12 mouse cellular contexts compared by ENCODE assay signal in genomic region chr7:109507119-109507518, GRCm38 (mm10). TPM values are rescaled to one million over a fixed set of nuclear protein-coding genes. Genes with fewer than 3 reads are reported as not detected.
DNase-seq lines count a peak whose midpoint lies in the region; ATAC-seq and TF ChIP-seq lines count a peak whose summit lies in the region.
"Had no signal": no experiment of that assay in that cellular context is flagged by ENCODE, and none has a peak within 500 bp of the region (broad histone marks: within the 10 kb centered on the region; RNA-seq: fewer than 3 reads in every experiment).

No protein-coding gene starts in this region.

- no peak overlapping the region for H3K27ac ChIP-seq in lung, embryonic 15.5 days
- H3K27ac ChIP-seq in embryonic facial prominence, embryonic 11.5 days (replicated peaks; ENCODE audit: low read depth, low read length) = no peak overlapping the region
- no peak overlapping the region for H3K27ac ChIP-seq in hindbrain, postnatal 0 days
- no peak overlapping the region for H3K27ac ChIP-seq in neural tube, embryonic 14.5 days (ENCODE audit: low read depth, low read length)
- H3K27ac ChIP-seq: embryonic facial prominence, embryonic 12.5 days had no signal

- no peaks in the 10 kb centered on the region for H3K27me3 ChIP-seq in lung, embryonic 15.5 days
- H3K27me3 ChIP-seq in embryonic facial prominence, embryonic 11.5 days (ENCODE audit: control insufficient read depth, insufficient read depth, low read length) = no peaks in the 10 kb centered on the region
- no peaks in the 10 kb centered on the region for H3K27me3 ChIP-seq in hindbrain, postnatal 0 days (ENCODE audit: insufficient read depth, low read length)
- no peaks in the 10 kb centered on the region for H3K27me3 ChIP-seq in neural tube, embryonic 14.5 days (ENCODE audit: control insufficient read depth, insufficient read depth, low read length)
- H3K27me3 ChIP-seq: embryonic facial prominence, embryonic 12.5 days had no signal

- WGBS in lung, embryonic 15.5 days = 4% methylated on average over 8 of the region's 8 CpGs
- WGBS in embryonic facial prominence, embryonic 11.5 days = 5% methylated on average over 8 of the region's 8 CpGs
- WGBS in hindbrain, postnatal 0 days = 2% methylated on average over 8 of the region's 8 CpGs
- 2% methylated on average over 8 of the region's 8 CpGs for WGBS in neural tube, embryonic 14.5 days

- no peak for DNase-seq in lung, postnatal 25 days (ENCODE audit: low spot score)
- no peak for DNase-seq in embryonic facial prominence, embryonic 11.5 days (ENCODE audit: low spot score)
- peak; percentile 77 for DNase-seq in hindbrain, postnatal 0 days (ENCODE audit: low spot score)
- no peak for DNase-seq in layer of hippocampus, adult 11-12 months (ENCODE audit: low spot score)
- no peak for DNase-seq in urinary bladder, postnatal 14 days (ENCODE audit: low spot score)
- DNase-seq in thymus, postnatal 25 days = no peak
- DNase-seq: heart, adult 18-20 months; liver, postnatal 0 days had no signal

- TF ChIP-seq CTCF in hindbrain, postnatal 0 days (IDR thresholded peaks at IDR 0.05; ENCODE audit: low read depth) = no peak

- no peak overlapping the region for H3K4me3 ChIP-seq in lung, embryonic 15.5 days
- no peak overlapping the region for H3K4me3 ChIP-seq in embryonic facial prominence, embryonic 11.5 days (ENCODE audit: low read depth, low read length)
- H3K4me3 ChIP-seq in hindbrain, postnatal 0 days (ENCODE audit: low read length) = no peak overlapping the region
- H3K4me3 ChIP-seq in neural tube, embryonic 14.5 days (ENCODE audit: low read depth, low read length) = no peak overlapping the region
- H3K4me3 ChIP-seq: embryonic facial prominence, embryonic 12.5 days had no signal

- no peak overlapping the region for H3K4me2 ChIP-seq in lung, embryonic 15.5 days
- no peak overlapping the region for H3K4me2 ChIP-seq in embryonic facial prominence, embryonic 11.5 days (ENCODE audit: low read depth, low read length)
- H3K4me2 ChIP-seq in hindbrain, postnatal 0 days (ENCODE audit: low read depth, low read length) = peak overlapping the region; percentile 13; the same call in 1 of the 2 replicates
- H3K4me2 ChIP-seq in neural tube, embryonic 14.5 days (ENCODE audit: low read depth, low read length) = peak overlapping the region; percentile 6; the same call in 1 of the 2 replicates
- H3K4me2 ChIP-seq: embryonic facial prominence, embryonic 12.5 days had no signal

- H3K36me3 ChIP-seq in lung, embryonic 15.5 days = no peaks in the 10 kb centered on the region
- no peaks in the 10 kb centered on the region for H3K36me3 ChIP-seq in embryonic facial prominence, embryonic 11.5 days (replicated peaks; ENCODE audit: control insufficient read depth, insufficient read depth, low read depth, low read length)
- no peaks in the 10 kb centered on the region for H3K36me3 ChIP-seq in hindbrain, postnatal 0 days (ENCODE audit: insufficient read depth, low read length)
- no peaks in the 10 kb centered on the region for H3K36me3 ChIP-seq in neural tube, embryonic 14.5 days (ENCODE audit: control insufficient read depth, insufficient read depth, low read length)
- H3K36me3 ChIP-seq: embryonic facial prominence, embryonic 12.5 days had no signal

- ATAC-seq in lung, embryonic 15.5 days (ENCODE audit: borderline replicate concordance, extremely low read depth, low FRiP score, low TSS enrichment) = 0 out of 2 replicates have a peak, but pooled peaks have one; percentile 31
- peak; percentile 62; the same call in 1 of the 2 replicates for ATAC-seq in embryonic facial prominence, embryonic 11.5 days (replicated peaks; ENCODE audit: insufficient number of reproducible peaks, low FRiP score, low TSS enrichment, low read depth)
- peak; percentile 66; the same call in 1 of the 2 replicates for ATAC-seq in hindbrain, postnatal 0 days
- 0 out of 2 replicates have a peak, but pooled peaks have one; percentile 54 for ATAC-seq in neural tube, embryonic 14.5 days (ENCODE audit: low read depth)
- ATAC-seq: liver, postnatal 0 days had no signal

- H3K4me1 ChIP-seq in lung, embryonic 15.5 days = peaks cover 3% of the 10 kb centered on the region; the same call in 1 of the 2 replicates
- no peaks in the 10 kb centered on the region for H3K4me1 ChIP-seq in embryonic facial prominence, embryonic 11.5 days (ENCODE audit: control insufficient read depth, insufficient read depth, low read length)
- H3K4me1 ChIP-seq in hindbrain, postnatal 0 days (ENCODE audit: insufficient read depth, low read length) = peaks cover 6% of the 10 kb centered on the region; the same call in 1 of the 2 replicates
- H3K4me1 ChIP-seq in neural tube, embryonic 14.5 days (ENCODE audit: control insufficient read depth, insufficient read depth, low read length) = no peaks in the 10 kb centered on the region; the same call in 1 of the 2 replicates

- no peaks in the 10 kb centered on the region for H3K9me3 ChIP-seq in lung, embryonic 15.5 days
- no peaks in the 10 kb centered on the region for H3K9me3 ChIP-seq in embryonic facial prominence, embryonic 11.5 days (replicated peaks; ENCODE audit: control insufficient read depth, low read length)
- H3K9me3 ChIP-seq in hindbrain, postnatal 0 days (ENCODE audit: low read length) = no peaks in the 10 kb centered on the region
- no peaks in the 10 kb centered on the region for H3K9me3 ChIP-seq in neural tube, embryonic 14.5 days (ENCODE audit: control insufficient read depth, low read length)
- H3K9me3 ChIP-seq: embryonic facial prominence, embryonic 12.5 days had no signal

- no peak overlapping the region for H3K9ac ChIP-seq in lung, embryonic 15.5 days
- no peak overlapping the region for H3K9ac ChIP-seq in embryonic facial prominence, embryonic 11.5 days (replicated peaks; ENCODE audit: low read length)
- no peak overlapping the region for H3K9ac ChIP-seq in hindbrain, postnatal 0 days (replicated peaks; ENCODE audit: low read length)
- 0 out of 2 replicates have a peak overlapping the region, but pooled peaks have one; percentile 29 for H3K9ac ChIP-seq in neural tube, embryonic 14.5 days (replicated peaks; ENCODE audit: low read depth, low read length)
- H3K9ac ChIP-seq: embryonic facial prominence, embryonic 12.5 days; liver, postnatal 0 days had no signal

RNA-seq across cellular contexts. Expression of gene Trim66, which starts 0.8 kb away (rescaled TPM):
- 0.02 and 0.03 TPM in 2 replicates for polyA plus RNA-seq in lung, embryonic 15.5 days (2015; fragmentation: Nextera tagmentation; extraction: Ambion mirVana)
- polyA plus RNA-seq in embryonic facial prominence, embryonic 11.5 days (2014; fragmentation: Nextera tagmentation; extraction: Ambion mirVana) = 0.43 and 0.64 TPM in 2 replicates
- 2.9 and 4.5 TPM in 2 replicates for total RNA-seq in hindbrain, postnatal 0 days (2014; rRNA removed)
- 0.61 and 0.73 TPM in 2 replicates for polyA plus RNA-seq in hindbrain, postnatal 0 days (2015; fragmentation: Nextera tagmentation; extraction: Ambion mirVana)
- 0.46 and 0.60 TPM in 2 replicates for polyA plus RNA-seq in neural tube, embryonic 14.5 days (2014; fragmentation: Nextera tagmentation; extraction: Ambion mirVana)
- total RNA-seq: MEL had no signal

RNA-seq across cellular contexts. Expression of gene Rpl27a, which starts 11.8 kb away (rescaled TPM):
- polyA plus RNA-seq in lung, embryonic 15.5 days (2015; fragmentation: Nextera tagmentation; extraction: Ambion mirVana) = 136 and 146 TPM in 2 replicates
- polyA plus RNA-seq in embryonic facial prominence, embryonic 11.5 days (2014; fragmentation: Nextera tagmentation; extraction: Ambion mirVana) = 134 and 137 TPM in 2 replicates
- total RNA-seq in hindbrain, postnatal 0 days (2014; rRNA removed) = 337 and 346 TPM in 2 replicates
- 100 and 104 TPM in 2 replicates for polyA plus RNA-seq in hindbrain, postnatal 0 days (2015; fragmentation: Nextera tagmentation; extraction: Ambion mirVana)
- 82.0 and 85.8 TPM in 2 replicates for polyA plus RNA-seq in neural tube, embryonic 14.5 days (2014; fragmentation: Nextera tagmentation; extraction: Ambion mirVana)

Comparison
In these comparisons a context has a peak if more than half of its experiments do, and no peak if none do; other contexts are left out.
1. H3K4me2 ChIP-seq: peak in hindbrain, postnatal 0 days (single experiment) and neural tube, embryonic 14.5 days (single experiment); none in lung, embryonic 15.5 days (single experiment) and embryonic facial prominence, embryonic 11.5 days (single experiment).
2. Peak in every context shown above with its lines, with median percentiles within 50 percentile points of each other: ATAC-seq.